Mouse (Mus musculus) megakaryocyte, embryonic 14.5 days (primary cell): ENCODE measurements around the gene Tex14. TPM values are rescaled to one million over a fixed set of nuclear protein-coding genes. Genes with fewer than 3 reads are reported as not detected.

Experiments
- H3K27me3 ChIP-seq: replicated peaks from 2 replicates; pipeline ENCODE3; 2012; ENCODE audit warnings: inconsistent platforms
- H3K36me3 ChIP-seq: replicated peaks from 2 replicates; pipeline ENCODE3; 2012; ENCODE audit warnings: low read length, inconsistent platforms, mixed read lengths
- H3K4me1 ChIP-seq: 2 replicates; pipeline ENCODE4 v1.6.1; 2012; ENCODE audit warnings: inconsistent platforms
- H3K4me3 ChIP-seq: replicated peaks from 2 replicates; pipeline ENCODE3; 2012; ENCODE audit warnings: moderate library complexity, mild to moderate bottlenecking, inconsistent platforms
- H3K9me3 ChIP-seq: 2 replicates; pipeline ENCODE4 v1.6.1; 2012; ENCODE audit warnings: inconsistent platforms
- FLI1 ChIP-seq: IDR thresholded peaks from 2 replicates; pipeline ENCODE4 v1.6.1; 2012; ENCODE audit warnings: low read length, inconsistent platforms, mixed read lengths
- GATA1 ChIP-seq: IDR thresholded peaks from 3 replicates; pipeline ENCODE4 v1.6.1; 2012; ENCODE audit warnings: mixed read lengths, low read length, inconsistent platforms, borderline replicate concordance
- polyA plus RNA-seq: library from polyadenylated mRNA; stranded (reverse); fragments of >175 nt; gene quantifications from 2 replicates; pipeline ENCODE4 v1.2.3, GENCODE M21; 2012; ENCODE audit warnings: low replicate concordance; ENCODE audit not compliant: insufficient read depth

Gene Tex14
- polyA plus RNA-seq, 1 experiment, result not detected

DNA sequence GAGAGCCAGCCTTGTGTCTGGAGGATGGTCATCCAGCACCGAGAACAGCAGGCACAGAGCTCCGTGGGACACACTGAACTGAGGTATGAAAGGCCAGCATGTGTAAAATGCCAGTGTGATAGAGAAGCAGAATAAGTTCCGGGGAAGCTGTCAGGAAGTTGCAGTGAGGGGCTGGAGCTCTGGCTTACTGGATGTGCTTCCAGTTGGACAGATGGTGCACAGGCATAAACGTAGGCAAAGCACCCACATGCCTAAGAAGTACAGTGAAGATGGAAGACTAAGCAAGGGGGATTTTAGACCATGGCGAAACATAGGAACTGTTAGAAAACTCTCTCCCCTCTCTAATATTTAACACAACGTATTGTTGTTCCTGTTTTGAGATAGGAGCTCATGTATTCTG is 156.3 kb downstream of the Tex14 start:
- TF ChIP-seq FLI1 (no peak), GATA1 (no peak)
- no peak overlapping the region for H3K4me3 ChIP-seq
- no peaks in the 10 kb centered on the region for H3K4me1 ChIP-seq
- no peaks in the 10 kb centered on the region for H3K36me3 ChIP-seq
- peaks cover 24% of the 10 kb centered on the region for H3K27me3 ChIP-seq
- H3K9me3 ChIP-seq, result no peaks in the 10 kb centered on the region

DNA sequence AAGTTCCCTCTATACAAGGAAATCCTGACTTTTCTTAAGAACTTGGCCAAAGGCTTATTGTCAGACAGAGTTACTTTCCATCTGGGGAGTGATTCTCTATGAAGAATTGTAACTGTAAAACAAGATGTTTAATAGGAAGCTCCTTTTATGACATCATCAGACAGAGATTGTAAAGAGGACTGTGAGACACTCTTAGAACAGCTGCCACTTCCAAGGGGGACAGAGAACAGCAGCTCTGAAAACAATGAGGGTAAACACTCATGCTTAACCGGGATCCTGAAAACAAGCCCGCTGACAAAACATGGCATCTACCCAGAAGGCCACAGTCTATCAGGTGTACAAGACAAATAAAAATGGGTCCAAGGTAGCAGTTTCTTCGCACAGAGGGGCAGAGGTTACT is 161.6 kb downstream of the Tex14 start, which contains the start of gene Gm11492:
Gm11492 (plus strand) TSS at position 153 of the 400 bp plus-strand sequence.
- H3K27me3 ChIP-seq, result peaks cover 52% of the 10 kb centered on the region
- H3K4me1 ChIP-seq, result peaks cover 18% of the 10 kb centered on the region
- H3K36me3 ChIP-seq, result no peaks in the 10 kb centered on the region
- TF ChIP-seq FLI1, result no peak
- no peak for TF ChIP-seq GATA1
- H3K4me3 ChIP-seq, result no peak within 1 kb of the TSS
- peaks cover 7% of the 10 kb centered on the region; the same call in 1 of the 2 replicates for H3K9me3 ChIP-seq

DNA sequence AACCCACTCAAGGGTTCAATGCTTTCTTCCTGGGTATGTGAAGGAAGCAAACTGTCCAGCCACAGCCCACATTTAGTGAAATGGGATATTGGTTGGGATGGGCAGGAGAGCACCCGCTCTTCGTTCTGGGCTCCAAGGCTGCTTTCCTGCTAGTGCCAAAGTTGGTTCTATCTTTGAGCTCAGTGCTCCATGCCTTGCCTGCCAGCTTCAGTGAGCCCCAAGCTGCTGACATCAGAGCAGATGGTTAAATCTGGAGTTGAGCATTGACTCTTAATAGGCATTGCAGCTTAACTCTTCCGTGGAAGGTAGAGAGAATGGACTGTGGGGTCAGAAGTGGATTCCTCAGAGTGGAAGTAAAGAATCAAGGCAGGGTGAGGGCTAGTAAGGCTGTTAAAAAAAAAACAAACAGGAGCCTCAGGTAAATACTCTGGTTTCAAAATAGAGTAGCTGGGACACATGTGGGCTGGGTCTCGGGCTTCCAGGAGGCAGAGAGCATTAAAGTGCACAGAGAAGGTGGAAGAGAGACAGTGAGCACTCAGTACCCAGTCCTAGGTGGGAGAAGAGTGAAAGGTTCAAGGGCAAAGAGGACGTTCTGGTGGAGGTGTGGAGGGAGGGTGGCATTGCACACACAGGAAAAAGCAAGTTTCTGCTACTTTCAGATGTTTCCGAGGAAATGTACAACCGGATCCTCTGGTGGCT is 163.5 kb downstream of the Tex14 start, which contains the start of gene Sept4:
Sept4 (plus strand) TSS at position 649 of the 699 bp plus-strand sequence.
- Histone ChIP-seq H3K4me1 (peaks cover 20% of the 10 kb centered on the region), H3K4me3 (no peak within 1 kb of the TSS), H3K36me3 (no peaks in the 10 kb centered on the region), H3K9me3 (peaks cover 7% of the 10 kb centered on the region; the same call in 1 of the 2 replicates), H3K27me3 (peaks cover 58% of the 10 kb centered on the region)
- TF ChIP-seq FLI1 (no peak), GATA1 (no peak)

DNA sequence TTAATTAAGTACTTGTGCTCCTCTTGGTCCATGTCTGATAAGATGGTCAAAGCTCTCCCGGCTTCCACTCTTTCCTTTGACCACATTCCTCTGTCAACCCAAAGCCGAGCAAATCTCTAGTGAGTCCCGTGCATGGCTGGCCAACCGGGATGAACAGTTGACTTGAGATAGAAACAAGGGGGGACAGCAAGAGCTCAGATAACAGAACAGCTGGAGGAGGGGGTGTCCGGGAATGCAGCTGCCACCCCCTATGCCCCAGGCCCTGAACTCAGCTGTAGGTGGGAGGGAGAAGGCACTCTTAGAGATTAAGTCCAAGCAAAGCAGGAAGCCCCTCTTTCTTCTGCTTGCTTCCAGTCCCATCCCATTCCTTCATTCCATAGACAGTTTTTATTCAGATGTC is 165.9 kb downstream of the Tex14 start:
- no peaks in the 10 kb centered on the region for H3K36me3 ChIP-seq
- TF ChIP-seq FLI1 (no peak), GATA1 (no peak)
- peaks cover 20% of the 10 kb centered on the region for H3K4me1 ChIP-seq
- no peak overlapping the region for H3K4me3 ChIP-seq
- peaks cover 77% of the 10 kb centered on the region for H3K27me3 ChIP-seq
- H3K9me3 ChIP-seq, result peaks cover 7% of the 10 kb centered on the region; the same call in 1 of the 2 replicates

DNA sequence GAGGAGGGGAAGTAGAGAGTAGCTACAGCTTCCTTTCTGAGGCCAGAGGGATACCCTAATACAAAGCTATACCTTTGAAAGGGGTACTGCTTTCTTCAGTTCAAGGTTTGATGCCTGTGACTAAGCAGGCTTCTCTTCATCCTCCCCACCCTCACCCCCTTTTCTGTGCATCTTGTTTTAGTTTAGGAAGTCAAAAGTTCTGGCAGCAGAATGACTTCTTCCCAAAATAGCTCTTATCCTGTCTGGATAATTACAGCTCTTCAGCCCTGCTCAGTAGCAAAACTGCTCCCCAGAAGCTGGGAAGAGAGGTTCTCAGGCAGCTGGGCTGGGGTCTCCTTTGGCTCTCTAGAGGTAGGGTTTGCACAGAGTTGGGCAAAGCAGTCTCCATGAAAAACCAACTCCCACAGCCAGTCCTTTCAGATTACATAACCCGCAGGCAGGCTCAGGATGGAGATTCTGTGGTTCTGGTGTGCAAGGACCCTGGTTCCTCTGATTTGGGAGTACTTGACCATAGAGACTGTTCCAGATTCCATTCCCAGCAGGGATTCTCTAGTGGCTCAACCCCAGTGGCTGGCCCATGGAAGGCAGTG is 166.6 kb downstream of the Tex14 start:
- H3K4me1 ChIP-seq, result peaks cover 20% of the 10 kb centered on the region
- no peaks in the 10 kb centered on the region for H3K36me3 ChIP-seq
- peaks cover 7% of the 10 kb centered on the region; the same call in 1 of the 2 replicates for H3K9me3 ChIP-seq
- peaks cover 82% of the 10 kb centered on the region for H3K27me3 ChIP-seq
- H3K4me3 ChIP-seq, result no peak overlapping the region
- TF ChIP-seq FLI1 (no peak), GATA1 (no peak)

GRCm38 (mm10) chr11:87573751-87574150 is 168.9 kb downstream of the Tex14 start:
- peaks cover 33% of the 10 kb centered on the region for H3K4me1 ChIP-seq
- H3K36me3 ChIP-seq, result no peaks in the 10 kb centered on the region
- TF ChIP-seq FLI1 (no peak), GATA1 (no peak)
- peaks cover 85% of the 10 kb centered on the region for H3K27me3 ChIP-seq
- peaks cover 7% of the 10 kb centered on the region; the same call in 1 of the 2 replicates for H3K9me3 ChIP-seq
- no peak overlapping the region for H3K4me3 ChIP-seq

GRCm38 (mm10) chr11:87574520-87575180 is 169.8 kb downstream of the Tex14 start:
- H3K27me3 ChIP-seq, result peaks cover 87% of the 10 kb centered on the region
- H3K4me3 ChIP-seq, result no peak overlapping the region
- H3K36me3 ChIP-seq, result no peaks in the 10 kb centered on the region
- TF ChIP-seq FLI1 (no peak), GATA1 (no peak)
- peaks cover 38% of the 10 kb centered on the region for H3K4me1 ChIP-seq
- peaks cover 2% of the 10 kb centered on the region; the same call in 1 of the 2 replicates for H3K9me3 ChIP-seq

GRCm38 (mm10) chr11:87577601-87578248 is 172.9 kb downstream of the Tex14 start:
- TF ChIP-seq GATA1 (no peak), FLI1 (no peak)
- peaks cover 18% of the 10 kb centered on the region for H3K4me1 ChIP-seq
- no peaks in the 10 kb centered on the region for H3K36me3 ChIP-seq
- peak overlapping the region; percentile 88 for H3K4me3 ChIP-seq
- H3K9me3 ChIP-seq, result no peaks in the 10 kb centered on the region
- H3K27me3 ChIP-seq, result peaks cover 96% of the 10 kb centered on the region

DNA sequence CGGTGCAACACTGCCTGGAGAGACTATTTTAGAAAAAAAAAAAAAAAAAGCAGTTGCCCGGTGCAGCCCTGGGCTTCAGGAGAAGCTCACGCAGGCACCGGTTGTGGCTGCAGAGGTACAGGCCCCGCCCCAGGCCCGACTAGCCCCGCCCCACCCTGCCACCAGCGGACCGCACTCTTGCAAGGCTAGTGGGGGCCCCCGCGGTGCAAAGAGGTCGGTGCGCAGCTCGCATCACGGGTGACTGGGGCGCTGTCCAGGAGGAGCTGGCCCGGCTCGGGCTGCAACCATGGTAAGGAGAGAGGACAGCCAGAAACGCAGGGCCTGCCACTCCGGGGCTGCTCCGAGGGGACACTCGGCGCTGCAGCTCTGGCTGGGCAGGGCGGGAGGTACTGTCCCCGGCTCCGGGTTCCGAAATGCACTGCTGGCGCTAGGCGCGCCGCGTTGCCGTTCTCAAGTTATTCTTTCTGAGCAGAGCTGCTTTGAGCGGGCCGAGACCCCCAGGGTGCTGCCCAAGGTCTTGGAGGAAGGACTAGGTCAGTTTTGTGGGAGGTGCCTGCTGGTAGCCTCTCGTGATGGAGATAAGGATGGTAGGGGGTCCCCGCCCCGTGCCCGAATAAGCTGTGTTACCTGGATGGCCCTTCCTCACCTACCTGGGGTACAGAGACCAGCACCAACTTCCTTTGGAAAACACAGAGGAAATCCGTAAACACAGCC is 173.5 kb downstream of the Tex14 start:
- no peak for TF ChIP-seq FLI1
- Histone ChIP-seq H3K4me1 (peaks cover 23% of the 10 kb centered on the region), H3K4me3 (peak overlapping the region; percentile 88), H3K36me3 (no peaks in the 10 kb centered on the region), H3K9me3 (no peaks in the 10 kb centered on the region), H3K27me3 (peaks cover 97% of the 10 kb centered on the region)
